Mouse (Mus musculus): Measurements from ENCODE around the gene Actl7a.

Actl7a gene

GRCm38 (mm10) chr4:56767861-56768284 lies 24.7 kb downstream of the Actl7a start:
- DNase-seq: no peak

DNA sequence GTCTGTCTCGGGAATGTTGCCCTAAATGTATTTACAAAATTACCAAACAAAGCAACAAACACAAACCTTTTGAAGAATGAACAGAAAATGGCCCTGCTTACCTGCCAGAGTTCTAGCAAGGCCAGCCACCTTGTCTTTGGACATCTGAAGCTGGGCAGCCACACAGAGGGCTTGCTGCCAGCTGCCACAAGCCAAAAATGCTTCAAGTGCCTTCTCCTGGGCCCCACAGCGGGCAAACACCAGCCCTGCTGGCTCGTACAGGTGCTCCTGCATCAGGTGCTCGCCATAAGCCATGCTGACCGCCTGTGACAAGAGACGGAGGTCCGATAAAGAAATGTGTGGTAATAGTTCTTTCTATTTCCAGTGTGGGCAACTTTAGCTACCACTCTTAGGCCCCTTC lies 25.7 kb downstream of the Actl7a start:
- DNase-seq: no peak

GRCm38 (mm10) chr4:56771065-56771464 lies 27.9 kb downstream of the Actl7a start:
- DNase-seq: no peak

- no peak for DNase-seq
These were observed 48.2 kb downstream of the Actl7a start for GRCm38 (mm10) chr4:56791373-56791772.
